Mouse (Mus musculus) bone marrow macrophage, adult 2 months (primary cell): Measurements from ENCODE around the gene Ptcd1.

Experiments
- CTCF ChIP-seq: IDR thresholded peaks from 2 replicates; pipeline ENCODE4 v1.5.1; 2012; ENCODE audit warnings: low read depth, mild to moderate bottlenecking, low read length, moderate library complexity
- POLR2A ChIP-seq: IDR thresholded peaks from 2 replicates; pipeline ENCODE4 v1.6.1; 2012; ENCODE audit warnings: mild to moderate bottlenecking, low read depth, low read length, borderline replicate concordance

GRCm38 (mm10) chr5:145207954-145208353, 41.0 kb upstream of the Ptcd1 start:
- TF ChIP-seq POLR2A (no peak), CTCF (no peak)
